Mouse (Mus musculus): Measurements from ENCODE around the gene 4921539E11Rik.

GRCm38 (mm10) chr4:103200046-103200445, 90.6 kb downstream of the 4921539E11Rik start:
- TF ChIP-seq GATA1 (IDR thresholded peaks at IDR 0.05; ENCODE audit: borderline replicate concordance, low read length) (no peak), FLI1 (IDR thresholded peaks at IDR 0.05; ENCODE audit: low read length) (no peak)
